Mouse (Mus musculus) T-helper 1 cell (primary cell): ENCODE measurements around the gene Kcnd3.
"Not testable (repeated sequence)": the region's sequence is repeated elsewhere in the genome, so short reads cannot be mapped to it uniquely, and the experiment has no call there.

Source experiments
- in situ Hi-C: fragments of 300-600 bp; cut with MboI, MseI; formaldehyde crosslinking; loops from one replicate; pipeline ENCODE4 v1.15.1; 2025; ENCODE audit warnings: high pct_unique_total_duplicates

The Kcnd3 gene

DNA sequence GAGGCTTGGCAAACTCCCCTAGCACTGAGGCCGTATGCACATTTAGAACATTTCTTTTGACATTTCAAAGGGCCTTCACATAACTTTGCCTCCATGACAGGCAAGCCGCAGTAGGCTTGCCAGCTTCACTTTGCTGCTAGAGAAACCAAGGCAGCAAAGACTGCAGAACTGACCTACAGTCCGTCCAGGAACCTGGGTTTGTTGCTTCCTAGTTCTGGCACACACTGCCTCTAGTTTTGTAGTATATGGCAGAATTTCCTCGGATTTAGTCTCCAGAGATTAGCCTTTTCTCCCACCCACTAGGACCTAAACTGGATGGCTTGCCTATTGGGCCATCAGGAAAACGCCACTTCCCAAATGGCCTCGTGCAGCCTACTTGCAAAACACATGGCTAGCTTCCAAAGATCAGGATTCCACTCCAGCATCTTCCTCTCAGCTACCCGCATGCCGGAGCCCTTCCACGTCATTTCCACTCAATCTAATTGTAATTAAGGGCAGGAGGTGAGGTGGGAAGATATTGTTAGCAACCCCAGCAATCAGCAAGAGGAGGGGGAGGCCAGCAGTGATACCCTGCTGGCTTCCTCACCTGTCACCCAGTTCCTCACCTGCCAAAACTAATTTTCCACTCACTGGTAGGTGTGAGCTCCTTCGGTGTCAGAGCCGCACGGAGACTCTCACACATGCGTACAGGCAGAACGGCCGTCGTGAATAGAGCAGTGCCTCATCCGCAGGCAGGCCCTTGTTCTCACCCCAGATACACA, 244.4 kb downstream of the Kcnd3 start:
- in situ Hi-C loops = loop anchor here (5.0 kb wide), 1 partner anchor 201 kb away; no protein-coding TSS in a partner anchor

DNA sequence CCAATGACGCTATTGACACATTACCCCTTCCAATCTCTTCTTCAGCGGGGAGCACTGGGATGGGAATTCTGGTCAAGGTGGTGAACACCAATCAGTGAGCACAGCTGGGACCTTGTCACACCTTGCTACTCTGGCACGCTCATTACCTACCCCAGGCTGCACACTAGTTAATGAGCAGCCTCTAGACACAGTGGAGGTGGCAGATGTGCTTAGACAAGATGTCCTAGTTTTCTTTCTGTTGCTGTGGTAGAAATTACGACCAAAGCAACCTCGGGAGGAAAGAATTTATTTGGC, 245.0 kb downstream of the Kcnd3 start:
- in situ Hi-C loops = loop anchor here (5.0 kb wide), 1 partner anchor 200 kb away; no protein-coding TSS in a partner anchor

DNA sequence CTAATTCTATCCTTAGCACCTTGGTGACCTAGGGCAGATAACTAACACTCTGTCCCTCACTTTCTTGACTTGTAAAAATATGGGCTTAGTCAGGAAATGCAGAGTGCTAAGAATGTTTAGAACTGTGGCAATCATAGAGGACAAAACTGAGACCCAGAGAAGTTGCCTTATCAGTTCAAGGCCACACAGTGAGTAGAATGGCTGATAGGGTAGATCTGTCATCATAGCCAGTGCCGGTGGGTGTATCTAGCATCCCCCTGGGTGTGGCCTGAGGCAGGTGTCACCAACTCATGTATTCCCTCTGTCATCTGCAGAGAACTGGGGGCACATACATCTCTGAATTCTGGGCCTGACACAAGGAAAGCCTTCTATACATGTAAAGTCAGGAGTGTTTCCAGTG, 246.2 kb downstream of the Kcnd3 start:
- in situ Hi-C loops = loop anchor here (5.0 kb wide), 1 partner anchor 199 kb away; no protein-coding TSS in a partner anchor

DNA sequence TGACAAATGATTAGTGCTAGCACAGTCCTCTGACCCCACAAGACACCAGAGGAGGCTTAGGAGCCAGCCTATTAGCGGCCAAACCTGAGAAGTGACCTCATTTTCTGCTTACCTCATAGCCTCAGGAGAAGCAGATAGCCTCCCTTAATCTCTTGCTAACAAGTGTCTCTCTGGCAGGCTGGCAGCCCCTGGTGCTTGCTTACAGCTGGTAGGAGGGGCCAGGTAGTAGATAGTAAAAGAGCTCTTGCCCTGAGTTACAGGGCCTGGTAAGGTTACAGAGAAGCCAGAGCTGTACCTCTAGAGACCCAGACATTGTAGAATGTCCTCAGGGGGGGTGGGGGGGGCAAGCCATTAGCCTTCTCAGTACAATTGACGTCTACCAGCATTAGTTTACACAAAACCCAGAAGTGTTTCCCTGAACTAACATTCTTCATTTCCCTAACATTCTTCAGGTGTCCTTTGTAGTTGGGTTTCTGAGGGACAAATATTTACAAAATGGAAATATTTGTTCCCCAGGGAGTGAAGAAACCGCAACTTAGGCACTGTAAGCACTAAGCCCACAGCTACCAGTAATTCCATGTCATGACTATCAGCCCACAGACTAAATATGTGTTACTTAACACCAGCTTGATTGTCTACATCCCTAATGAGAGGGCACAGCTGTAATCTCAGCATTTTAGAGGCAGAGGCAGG, 247.3 kb downstream of the Kcnd3 start:
- in situ Hi-C loops = loop anchor here (5.0 kb wide), 1 partner anchor 198 kb away; no protein-coding TSS in a partner anchor

DNA sequence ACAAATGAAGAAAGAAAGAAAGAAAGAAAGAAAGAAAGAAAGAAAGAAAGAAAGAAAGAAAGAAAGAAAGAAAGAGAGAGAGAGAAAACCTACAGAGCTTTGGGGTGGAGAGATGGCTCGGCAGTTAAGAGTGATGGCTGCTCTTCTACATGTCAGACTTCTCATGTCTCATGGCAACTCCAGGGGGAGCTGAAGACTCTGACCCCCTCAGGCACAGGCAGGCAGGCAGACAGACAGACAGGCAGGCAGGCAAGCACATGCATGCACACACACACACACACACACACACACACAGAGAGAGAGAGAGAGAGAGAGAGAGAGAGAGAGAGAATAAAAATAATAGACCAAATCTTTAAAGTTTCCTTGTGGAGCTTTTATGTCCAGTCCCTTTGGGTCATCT, 248.7 kb downstream of the Kcnd3 start:
- in situ Hi-C loops = not testable (repeated sequence)

DNA sequence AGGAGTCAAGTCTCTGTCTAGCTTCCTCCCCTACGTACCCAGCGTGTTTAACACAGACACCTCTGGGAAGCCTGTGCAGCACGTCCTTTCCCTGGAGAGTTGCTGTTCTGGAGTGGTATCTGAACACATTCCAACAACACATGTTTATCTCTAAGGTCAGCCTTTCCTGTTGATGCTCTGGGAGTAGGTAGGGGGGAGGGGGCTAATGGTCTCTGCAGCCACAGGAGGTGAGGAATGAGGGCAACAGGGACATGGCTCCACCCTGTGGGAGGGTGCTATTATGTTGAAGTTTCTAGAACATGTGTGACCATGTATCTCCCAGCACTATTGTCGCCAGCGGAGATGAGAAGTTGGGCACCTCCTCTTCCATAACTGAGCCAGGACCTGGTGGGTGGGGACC, 249.3 kb downstream of the Kcnd3 start:
- in situ Hi-C loops = no loop called here

DNA sequence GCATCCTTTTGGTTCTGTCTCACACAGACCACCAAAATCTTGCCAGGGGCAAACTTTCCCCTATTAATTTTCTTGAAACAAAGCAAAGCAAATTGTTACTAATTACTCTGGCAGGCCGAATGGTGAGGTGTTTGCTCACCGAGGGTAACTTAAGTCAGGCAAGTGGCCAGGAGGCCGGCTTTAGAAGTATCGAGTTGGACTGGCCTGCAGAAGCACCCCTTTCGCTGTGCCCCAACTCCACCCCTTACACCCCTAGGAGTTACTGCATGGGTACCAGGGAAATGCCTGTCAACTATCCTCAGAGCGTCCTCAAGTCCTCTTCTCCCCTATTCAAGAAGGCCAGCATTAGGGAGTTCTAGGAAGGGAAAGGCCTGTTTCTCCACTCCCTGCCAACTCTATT, 251.4 kb downstream of the Kcnd3 start:
- in situ Hi-C loops = no loop called here

- in situ Hi-C loops = no loop called here
Measured at GRCm38 (mm10) chr3:105704031-105705008, 252.2 kb downstream of the Kcnd3 start, which contains the start of gene Inka2. Inka2 (plus strand) TSS chr3:105704599.

DNA sequence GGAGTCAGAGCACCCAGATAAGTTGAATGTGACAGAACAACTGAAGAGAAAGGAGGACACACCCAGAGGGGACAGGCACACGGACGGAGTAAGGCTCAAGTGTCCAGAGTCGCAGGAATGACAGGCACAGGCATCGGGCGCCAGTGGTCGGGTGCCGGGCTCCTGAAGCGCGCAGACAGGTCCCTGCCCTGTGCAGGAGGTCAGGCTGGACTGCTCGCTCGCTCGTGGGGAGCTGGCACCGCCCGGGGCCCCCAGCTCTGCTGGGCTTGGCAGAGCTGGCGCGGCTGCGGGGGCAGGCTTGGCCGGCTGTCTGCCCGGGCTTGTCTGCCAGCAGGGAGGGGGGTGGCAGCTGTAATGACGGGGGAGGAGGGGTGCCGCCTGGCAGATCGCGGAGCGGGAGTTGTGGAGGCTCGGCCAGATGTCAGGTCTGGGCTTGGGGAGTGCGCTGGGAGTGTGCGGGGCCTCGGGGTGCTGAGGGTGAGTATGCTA, 253.0 kb downstream of the Kcnd3 start:
- in situ Hi-C loops = no loop called here

DNA sequence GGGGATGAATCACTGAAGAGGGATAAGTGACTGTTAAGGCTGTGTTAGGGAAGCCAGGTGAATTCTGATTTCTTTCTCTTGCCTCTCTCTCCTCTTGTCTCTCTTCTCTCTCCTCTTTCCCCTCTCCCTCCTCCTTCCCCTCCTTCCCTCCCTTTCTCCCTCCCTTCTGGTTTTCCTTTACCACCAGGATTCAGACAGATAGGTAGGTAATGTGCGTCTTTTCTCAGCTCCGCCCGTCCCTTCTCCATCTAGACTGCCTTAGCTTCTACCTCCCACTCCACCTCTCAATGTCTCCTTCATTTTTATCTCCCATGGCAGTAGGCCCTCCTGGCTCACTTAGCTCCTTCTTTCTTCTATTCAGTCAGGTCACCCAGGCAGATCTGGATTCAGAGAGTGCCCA, 253.4 kb downstream of the Kcnd3 start:
- in situ Hi-C loops = no loop called here

GRCm38 (mm10) chr3:105706366-105707020, 254.4 kb downstream of the Kcnd3 start:
- in situ Hi-C loops = no loop called here

- in situ Hi-C loops = no loop called here
Measured at GRCm38 (mm10) chr3:105707590-105707989, 255.5 kb downstream of the Kcnd3 start.

DNA sequence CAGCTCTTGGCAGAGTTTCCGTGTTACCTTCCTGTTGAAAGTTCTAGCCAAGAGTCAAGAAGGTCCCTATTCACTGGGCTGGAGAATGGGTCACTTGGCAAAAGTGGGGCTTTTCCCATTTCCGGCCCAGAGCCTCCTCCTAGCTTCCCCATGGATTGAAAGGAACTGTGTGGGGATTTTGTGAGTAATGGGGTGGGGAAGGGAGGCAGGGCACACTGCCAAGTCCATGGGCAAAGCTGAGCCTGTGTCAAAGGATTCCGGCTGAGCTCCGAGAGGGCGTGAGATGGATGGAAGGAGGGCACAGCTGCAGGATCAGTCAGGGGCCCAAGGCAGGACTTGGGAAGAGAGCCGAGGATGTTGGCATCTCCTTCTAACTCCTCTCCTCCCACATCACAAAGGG, 258.1 kb downstream of the Kcnd3 start:
- in situ Hi-C loops = no loop called here

- in situ Hi-C loops = no loop called here
Measured at GRCm38 (mm10) chr3:105711741-105712140, 259.6 kb downstream of the Kcnd3 start.

DNA sequence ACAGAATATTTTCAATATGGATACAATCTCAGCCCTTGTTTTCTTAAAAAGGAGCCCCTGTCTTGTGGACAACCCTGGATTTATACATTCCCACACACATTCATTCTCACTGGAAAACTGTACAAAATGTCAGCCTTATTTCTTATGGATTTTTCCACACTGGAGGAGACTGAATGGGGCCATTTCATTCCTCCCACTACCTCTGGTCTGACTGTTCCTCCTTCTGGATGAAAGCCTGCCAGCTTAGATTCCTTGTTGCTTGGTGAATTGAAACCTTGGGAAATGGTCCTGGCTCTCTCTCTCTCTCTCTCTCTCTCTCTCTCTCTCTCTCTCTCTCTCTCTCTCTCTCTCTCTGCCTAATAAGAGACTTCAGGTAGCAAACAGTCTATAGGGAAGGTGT, 260.7 kb downstream of the Kcnd3 start:
- in situ Hi-C loops = no loop called here

- in situ Hi-C loops = no loop called here
Measured at GRCm38 (mm10) chr3:105714091-105714819, 262.1 kb downstream of the Kcnd3 start.

- in situ Hi-C loops = no loop called here
Measured at GRCm38 (mm10) chr3:105714820-105715167, 262.7 kb downstream of the Kcnd3 start.

DNA sequence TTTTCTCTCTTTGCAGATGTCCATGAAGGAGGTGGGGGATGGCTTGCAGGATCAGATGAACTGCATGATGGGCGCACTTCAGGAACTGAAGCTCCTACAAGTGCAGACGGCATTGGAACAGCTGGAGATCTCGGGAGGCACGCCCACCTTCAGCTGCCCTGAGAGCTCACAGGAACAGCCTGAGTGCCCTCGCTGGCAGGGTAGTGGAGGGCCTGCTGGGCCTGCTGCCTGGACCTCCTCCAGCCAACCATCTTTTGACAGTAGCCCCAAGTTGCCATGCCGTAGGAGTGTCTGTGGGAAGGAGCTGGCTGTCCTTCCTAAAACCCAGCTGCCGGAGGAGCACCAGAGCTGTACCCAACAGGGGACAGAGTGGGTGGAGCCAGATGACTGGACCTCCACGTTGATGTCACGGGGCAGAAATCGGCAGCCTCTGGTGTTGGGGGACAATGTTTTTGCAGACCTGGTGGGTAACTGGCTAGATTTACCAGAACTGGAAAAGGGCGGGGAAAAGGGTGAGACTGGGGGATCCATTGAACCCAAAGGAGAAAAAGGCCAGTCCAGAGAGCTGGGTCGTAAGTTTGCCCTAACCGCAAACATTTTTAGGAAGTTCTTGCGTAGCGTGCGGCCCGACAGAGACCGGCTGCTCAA, 264.3 kb downstream of the Kcnd3 start:
- in situ Hi-C loops = no loop called here

GRCm38 (mm10) chr3:105717856-105718555, 265.9 kb downstream of the Kcnd3 start:
- in situ Hi-C loops = no loop called here
